Mouse (Mus musculus) kidney, postnatal 0 days (tissue): ENCODE data around the gene Rictor. TPM values are rescaled to one million over a fixed set of nuclear protein-coding genes. Genes with fewer than 3 reads are reported as not detected.

Experiments
- ATAC-seq: fragments of 200-750 bp; cut with Nextera tagmentation; replicated peaks from 2 replicates; pipeline ENCODE4 v1.8.0; 2017; ENCODE audit warnings: low read depth, moderate number of reproducible peaks, moderate TSS enrichment, moderate library complexity; ENCODE audit not compliant: low FRiP score
- DNase-seq: peaks from one replicate; pipeline ENCODE4 v3.0.0-alpha.2; 2016; ENCODE audit warnings: low spot score
- H3K27ac ChIP-seq: fragments of 300-500 bp; sonication (generic); 2 replicates; pipeline ENCODE4 v1.5.1; 2014; ENCODE audit warnings: mild to moderate bottlenecking
- H3K27me3 ChIP-seq: fragments of 300-500 bp; sonication (generic); 2 replicates; pipeline ENCODE4 v1.6.1; 2014; ENCODE audit warnings: low read length, mixed read lengths; ENCODE audit not compliant: insufficient read depth
- H3K36me3 ChIP-seq: fragments of 300-500 bp; sonication (generic); 2 replicates; pipeline ENCODE4 v1.6.1; 2014; ENCODE audit warnings: low read length, mixed read lengths; ENCODE audit not compliant: insufficient read depth
- H3K4me1 ChIP-seq: fragments of 300-500 bp; sonication (generic); replicated peaks from 2 replicates; pipeline ENCODE4 v1.6.1; 2014; ENCODE audit warnings: antibody characterized with exemption, low read length, mixed read lengths; ENCODE audit not compliant: insufficient read depth
- H3K4me2 ChIP-seq: fragments of 300-500 bp; sonication (generic); 2 replicates; pipeline ENCODE4 v1.6.1; 2014; ENCODE audit warnings: mild to moderate bottlenecking, low read length, moderate library complexity, mixed read lengths
- H3K4me3 ChIP-seq: fragments of 300-500 bp; sonication (generic); replicated peaks from 2 replicates; pipeline ENCODE4 v1.5.1; 2014; ENCODE audit warnings: low read depth, low read length
- H3K9ac ChIP-seq: fragments of 300-500 bp; sonication (generic); 2 replicates; pipeline ENCODE4 v1.6.1; 2014; ENCODE audit warnings: low read depth, low read length
- H3K9me3 ChIP-seq: fragments of 300-500 bp; sonication (generic); replicated peaks from 2 replicates; pipeline ENCODE4 v1.6.1; 2016; ENCODE audit warnings: low read length, inconsistent platforms, mixed read lengths
- CTCF ChIP-seq: IDR thresholded peaks from 2 replicates; pipeline ENCODE4 v1.5.1; 2016; ENCODE audit warnings: antibody characterized with exemption, low read depth, mild to moderate bottlenecking, moderate library complexity
- WGBS: fragments of 180-500 bp; shearing (Covaris S2); extraction: QIAGEN DNeasy Blood & Tissue Kit; methylation state at CpG from one replicate; pipeline ENCODE4 v1.1.7; 2014; 5-methylcytosine and 5-hydroxymethylcytosine counted together
- polyA plus RNA-seq: library from polyadenylated mRNA; unstranded; fragments of >200 nt; fragmentation: Nextera tagmentation; extraction: Ambion mirVana; gene quantifications from 2 replicates; pipeline ENCODE4 v1.2.1, GENCODE M21; 2015

Rictor gene
- polyA plus RNA-seq, 1 experiment from 2014 or later: 28.3 TPM

DNA sequence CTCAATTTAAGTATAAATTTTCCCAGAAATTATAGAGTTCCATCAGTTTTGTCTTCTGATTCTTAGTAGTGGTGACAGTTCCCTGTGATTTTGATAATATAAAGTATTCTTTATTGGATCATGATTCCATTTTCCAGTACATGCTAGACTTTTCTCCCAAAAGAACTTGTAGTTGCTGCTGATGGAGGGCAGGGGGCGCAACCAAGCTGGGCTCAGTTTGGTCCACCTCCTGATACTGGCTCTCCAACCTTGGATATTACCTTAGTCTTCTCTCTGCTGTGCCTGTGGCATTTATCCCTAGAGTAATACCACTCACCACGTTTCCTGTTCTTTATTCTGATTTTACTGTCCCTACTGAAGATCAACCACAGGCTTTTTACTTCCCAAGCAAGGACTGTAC lies 6.0 kb upstream of the Rictor start:
- ATAC-seq (no peak), DNase-seq (no peak)
- Histone ChIP-seq H3K4me2 (no peak overlapping the region), H3K9me3 (no peaks in the 10 kb centered on the region), H3K4me1 (no peaks in the 10 kb centered on the region), H3K27me3 (peaks cover 8% of the 10 kb centered on the region), H3K4me3 (no peak overlapping the region), H3K36me3 (no peaks in the 10 kb centered on the region), H3K27ac (no peak overlapping the region), H3K9ac (no peak overlapping the region)
- TF ChIP-seq CTCF: peak; percentile 51; the same call in 1 of the 2 replicates
- WGBS: 65% methylated on average over 2 of the region's 2 CpGs

DNA sequence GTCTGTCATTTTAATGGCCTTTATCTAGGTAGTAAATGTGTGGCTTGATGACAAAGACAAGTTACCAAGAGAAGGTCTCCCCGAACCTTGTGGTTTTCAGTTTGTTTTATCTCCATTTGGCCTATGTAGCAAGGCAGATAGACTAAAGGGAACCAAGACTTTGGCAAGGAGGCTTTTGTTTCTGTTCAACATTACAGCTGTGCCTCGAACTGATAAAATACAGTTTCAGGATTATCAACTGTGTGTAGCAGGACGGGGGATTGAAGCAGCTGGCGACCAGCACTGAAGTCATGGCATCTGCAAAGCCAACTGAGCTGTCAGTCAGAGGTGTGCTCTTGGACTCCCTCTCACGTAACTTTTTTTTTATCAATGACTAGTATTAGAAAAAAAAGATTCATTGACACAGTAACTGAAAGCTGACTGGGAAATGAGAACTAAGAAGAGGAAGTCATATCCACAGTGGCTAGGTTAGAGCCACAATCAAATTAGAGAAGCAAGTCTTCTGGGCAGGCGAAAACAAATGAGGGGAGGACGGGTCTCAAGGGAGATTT lies 2.8 kb upstream of the Rictor start:
- Histone ChIP-seq H3K27ac (no peak overlapping the region), H3K4me1 (peaks cover 7% of the 10 kb centered on the region; the same call in 1 of the 2 replicates), H3K4me3 (no peak overlapping the region), H3K36me3 (no peaks in the 10 kb centered on the region), H3K9ac (no peak overlapping the region), H3K27me3 (peaks cover 8% of the 10 kb centered on the region), H3K9me3 (no peaks in the 10 kb centered on the region), H3K4me2 (no peak overlapping the region)
- WGBS: 53% methylated on average over 7 of the region's 7 CpGs
- no peak for TF ChIP-seq CTCF
- ATAC-seq (no peak), DNase-seq (no peak)

- Histone ChIP-seq H3K4me3 (peak overlapping the region; percentile 93), H3K4me2 (peak overlapping the region; percentile 92), H3K27me3 (peaks cover 8% of the 10 kb centered on the region), H3K9me3 (no peaks in the 10 kb centered on the region), H3K36me3 (no peaks in the 10 kb centered on the region), H3K27ac (peak overlapping the region; percentile 95), H3K4me1 (peaks cover 11% of the 10 kb centered on the region; the same call in 1 of the 2 replicates), H3K9ac (peak overlapping the region; percentile 97)
- DNase-seq (peak; percentile 65), ATAC-seq (peak; percentile 56; the same call in 1 of the 2 replicates)
- WGBS: 0% methylated on average over 43 of the region's 43 CpGs
- TF ChIP-seq CTCF: no peak
Measured at GRCm38 (mm10) chr15:6707551-6707935, 636 bp upstream of the Rictor start.

DNA sequence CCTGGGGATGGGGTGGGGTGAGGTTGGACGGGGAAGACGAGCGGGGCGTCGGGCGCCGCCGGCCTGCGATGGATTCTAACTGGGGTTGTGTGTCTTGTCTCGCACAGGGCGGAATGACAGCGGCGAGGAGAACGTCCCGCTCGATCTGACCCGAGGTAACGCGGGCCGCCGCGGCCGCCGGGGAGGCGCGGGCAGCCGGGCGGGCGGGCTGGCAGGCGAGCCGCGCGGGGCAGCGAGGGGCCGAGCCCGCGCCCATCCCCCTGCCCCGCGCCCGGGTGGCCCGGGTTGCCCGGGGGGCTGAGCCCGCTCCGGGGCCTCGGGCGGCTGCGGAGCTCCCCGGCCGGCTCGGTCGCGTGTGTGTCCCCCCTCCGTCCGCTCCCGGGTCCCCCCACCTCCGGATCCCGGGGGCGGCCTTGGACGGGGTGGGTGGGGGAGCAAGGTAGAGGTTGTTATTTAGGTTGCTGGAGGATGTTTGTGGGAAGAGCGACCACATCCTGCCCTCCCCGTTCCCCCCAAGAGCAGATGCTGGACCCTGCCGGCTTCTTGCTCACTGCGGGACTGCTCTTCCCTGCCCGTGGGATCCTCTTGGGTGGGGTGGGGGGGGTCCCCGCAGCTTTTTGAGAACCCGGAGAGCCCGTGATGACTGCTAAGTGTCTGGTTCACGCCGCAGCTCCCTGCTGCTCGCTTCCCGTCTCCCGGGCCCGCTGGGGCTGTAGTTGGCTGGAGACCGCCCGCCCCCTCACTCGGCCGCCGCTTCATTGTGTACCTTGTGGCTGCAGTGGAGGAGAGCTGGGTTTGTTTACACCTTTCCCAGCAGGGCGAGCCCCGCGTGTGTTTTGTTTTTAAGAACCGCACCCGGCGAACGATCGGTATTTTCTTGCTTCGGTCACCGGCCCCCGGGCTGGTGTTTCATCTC lies 605 bp downstream of the Rictor start:
- peak overlapping the region; percentile 93 for H3K4me3 ChIP-seq
- no peak for TF ChIP-seq CTCF
- no peaks in the 10 kb centered on the region for H3K36me3 ChIP-seq
- ATAC-seq: peak; percentile 81
- H3K4me1 ChIP-seq: peaks cover 11% of the 10 kb centered on the region; the same call in 1 of the 2 replicates
- peaks cover 8% of the 10 kb centered on the region for H3K27me3 ChIP-seq
- H3K9ac ChIP-seq: peak overlapping the region; percentile 97
- H3K27ac ChIP-seq: peak overlapping the region; percentile 95
- peak overlapping the region; percentile 92 for H3K4me2 ChIP-seq
- H3K9me3 ChIP-seq: no peaks in the 10 kb centered on the region
- peak; percentile 44 for DNase-seq
- under 1% methylated on average over 73 of the region's 89 CpGs for WGBS

DNA sequence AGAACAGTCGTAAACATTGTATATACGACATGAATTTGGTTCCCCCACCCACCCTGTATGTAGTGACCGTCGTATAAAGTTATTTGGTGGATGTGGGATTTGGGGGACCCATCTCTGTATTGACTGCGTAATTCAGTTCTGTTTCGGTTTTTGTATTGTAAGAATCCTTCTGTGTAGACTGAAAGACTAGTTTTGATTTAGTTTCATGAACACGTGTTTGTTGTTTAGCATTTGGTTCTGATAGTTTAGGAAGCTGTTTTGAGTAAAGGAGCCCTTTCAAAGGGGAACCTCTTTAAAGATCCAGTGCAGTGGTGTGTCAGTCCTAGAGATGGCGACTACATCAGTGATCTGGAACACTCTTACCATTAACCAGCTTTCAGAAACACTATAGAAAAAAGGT lies 1.4 kb downstream of the Rictor start:
- no peak overlapping the region for H3K27ac ChIP-seq
- H3K4me2 ChIP-seq: peak overlapping the region; percentile 92
- ATAC-seq (no peak), DNase-seq (no peak)
- no peak for TF ChIP-seq CTCF
- peaks cover 8% of the 10 kb centered on the region for H3K27me3 ChIP-seq
- H3K9ac ChIP-seq: peak overlapping the region; percentile 97
- 23% methylated on average over 8 of the region's 8 CpGs for WGBS
- no peaks in the 10 kb centered on the region for H3K36me3 ChIP-seq
- H3K4me1 ChIP-seq: peaks cover 11% of the 10 kb centered on the region; the same call in 1 of the 2 replicates
- H3K9me3 ChIP-seq: no peaks in the 10 kb centered on the region
- H3K4me3 ChIP-seq: peak overlapping the region; percentile 93

- H3K9ac ChIP-seq: no peak overlapping the region
- ATAC-seq: no peak
- peaks cover 11% of the 10 kb centered on the region for H3K4me1 ChIP-seq
- H3K9me3 ChIP-seq: no peaks in the 10 kb centered on the region
- no peaks in the 10 kb centered on the region for H3K36me3 ChIP-seq
- H3K27me3 ChIP-seq: peaks cover 6% of the 10 kb centered on the region
- H3K27ac ChIP-seq: no peak overlapping the region
- no peak for DNase-seq
- WGBS: 62% methylated on average over 7 of the region's 7 CpGs
- TF ChIP-seq CTCF: no peak
- H3K4me2 ChIP-seq: no peak overlapping the region
- no peak overlapping the region for H3K4me3 ChIP-seq
Measured at GRCm38 (mm10) chr15:6710341-6710740, 2.2 kb downstream of the Rictor start.
